Mouse (Mus musculus) frontal cortex, postnatal 14 days (tissue): ENCODE measurements around the gene Nxnl1.

Experiments used
- DNase-seq, 2 experiments: peaks; one replicate each; pipeline ENCODE4 v3.0.0; 2022; ENCODE audit warnings: low spot score in 2 of 2

Gene Nxnl1

GRCm38 (mm10) chr8:71580201-71580600 lies 13.8 kb upstream of the Nxnl1 start:
- DNase-seq: peak in 1 of 2 experiments; percentile 8

- peak in 1 of 2 experiments; percentile 7 for DNase-seq
These were observed 13.1 kb upstream of the Nxnl1 start for GRCm38 (mm10) chr8:71579476-71579875.

- DNase-seq: no peak
These were observed 12.6 kb upstream of the Nxnl1 start for GRCm38 (mm10) chr8:71579009-71579408.

DNA sequence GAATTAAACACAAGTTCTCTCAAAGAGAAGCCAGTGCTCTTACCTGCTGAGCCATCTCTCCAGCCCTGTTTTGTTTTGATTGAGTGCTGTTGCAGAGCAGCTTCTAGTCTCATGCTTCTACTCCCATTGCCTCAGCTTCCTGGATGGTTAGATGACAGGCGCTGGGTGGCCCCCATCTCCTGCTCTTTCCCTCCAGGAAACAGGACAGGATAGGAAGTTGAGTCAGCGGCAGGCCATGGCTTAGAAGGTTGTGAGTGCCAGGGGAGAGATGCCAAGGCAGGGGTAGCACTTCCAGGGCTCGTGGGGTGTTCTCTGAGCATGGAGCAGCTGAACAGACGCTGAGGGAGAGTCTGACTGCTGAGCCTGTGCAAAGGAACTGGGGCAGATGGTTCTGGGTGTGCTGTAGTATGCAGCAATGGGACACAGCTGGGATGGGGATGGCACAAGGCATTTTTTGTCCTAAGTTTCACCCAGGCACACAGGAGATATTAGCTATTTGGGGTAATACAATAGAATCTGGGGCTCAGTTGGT lies 11.5 kb upstream of the Nxnl1 start:
- no peak for DNase-seq

DNA sequence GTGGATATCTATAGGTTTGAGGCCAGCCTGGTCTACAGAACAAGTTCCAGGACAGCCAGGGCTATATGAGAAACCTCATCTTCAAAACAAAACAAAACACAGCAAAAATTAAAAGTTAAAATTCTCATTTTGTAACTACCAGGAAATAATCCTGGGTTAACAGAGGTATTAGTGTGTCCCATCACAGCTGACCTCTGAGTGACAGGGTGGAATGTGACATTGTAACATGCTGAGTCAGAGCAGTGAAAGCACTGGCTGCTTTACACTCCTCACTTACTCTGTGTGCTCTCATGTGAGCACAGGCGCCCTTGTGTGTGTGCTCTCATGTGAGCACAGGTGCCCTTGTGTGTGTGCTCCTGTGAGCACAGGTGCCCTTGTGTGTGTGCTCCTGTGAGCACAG lies 8.6 kb upstream of the Nxnl1 start:
- DNase-seq: no peak

- DNase-seq: no peak
These were observed 8.0 kb upstream of the Nxnl1 start for GRCm38 (mm10) chr8:71574426-71574825.

DNA sequence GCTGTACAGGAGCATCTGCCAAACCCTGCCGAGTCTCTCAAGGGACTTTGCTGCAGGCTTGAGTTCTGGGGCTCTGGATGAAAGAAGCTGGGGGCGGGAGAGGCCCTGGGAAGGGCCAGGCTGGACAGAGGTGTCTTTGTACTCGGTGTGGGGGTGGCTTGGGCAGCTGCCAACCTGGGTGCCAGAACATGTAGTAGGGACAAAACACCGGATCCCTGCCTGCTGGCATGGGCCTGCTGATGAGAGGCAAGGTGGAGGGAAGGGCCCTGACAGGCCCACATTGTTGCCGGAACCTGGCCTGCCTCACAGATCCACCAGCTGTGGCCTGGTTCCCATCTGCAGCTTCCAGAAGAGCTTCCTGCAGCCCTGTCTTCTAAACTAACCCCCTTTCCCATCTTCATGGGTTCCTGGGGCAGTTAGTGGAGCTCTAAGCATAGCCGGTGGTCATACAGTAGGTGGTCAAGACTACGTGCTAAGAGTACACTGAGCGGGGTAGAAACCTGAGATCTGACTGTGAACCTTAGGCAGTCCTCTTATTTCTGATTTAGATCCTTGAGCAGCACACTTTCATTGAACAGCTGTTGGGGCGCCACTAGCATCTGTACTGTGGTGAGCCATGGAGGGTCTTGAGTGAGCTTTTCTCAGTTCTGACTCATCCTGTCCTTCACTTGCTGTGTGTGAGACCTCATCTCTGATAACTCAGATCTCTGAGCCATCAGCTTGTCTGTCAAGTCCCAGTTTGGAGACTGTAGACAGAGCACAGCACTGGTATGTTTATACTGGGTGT lies 6.6 kb upstream of the Nxnl1 start:
- peak; percentile 68 to 86 for DNase-seq

- no peak for DNase-seq
These were observed 5.7 kb upstream of the Nxnl1 start for GRCm38 (mm10) chr8:71572077-71572476.

- DNase-seq: peak; percentile 96
These were observed 4.0 kb upstream of the Nxnl1 start for GRCm38 (mm10) chr8:71570291-71570954.

DNA sequence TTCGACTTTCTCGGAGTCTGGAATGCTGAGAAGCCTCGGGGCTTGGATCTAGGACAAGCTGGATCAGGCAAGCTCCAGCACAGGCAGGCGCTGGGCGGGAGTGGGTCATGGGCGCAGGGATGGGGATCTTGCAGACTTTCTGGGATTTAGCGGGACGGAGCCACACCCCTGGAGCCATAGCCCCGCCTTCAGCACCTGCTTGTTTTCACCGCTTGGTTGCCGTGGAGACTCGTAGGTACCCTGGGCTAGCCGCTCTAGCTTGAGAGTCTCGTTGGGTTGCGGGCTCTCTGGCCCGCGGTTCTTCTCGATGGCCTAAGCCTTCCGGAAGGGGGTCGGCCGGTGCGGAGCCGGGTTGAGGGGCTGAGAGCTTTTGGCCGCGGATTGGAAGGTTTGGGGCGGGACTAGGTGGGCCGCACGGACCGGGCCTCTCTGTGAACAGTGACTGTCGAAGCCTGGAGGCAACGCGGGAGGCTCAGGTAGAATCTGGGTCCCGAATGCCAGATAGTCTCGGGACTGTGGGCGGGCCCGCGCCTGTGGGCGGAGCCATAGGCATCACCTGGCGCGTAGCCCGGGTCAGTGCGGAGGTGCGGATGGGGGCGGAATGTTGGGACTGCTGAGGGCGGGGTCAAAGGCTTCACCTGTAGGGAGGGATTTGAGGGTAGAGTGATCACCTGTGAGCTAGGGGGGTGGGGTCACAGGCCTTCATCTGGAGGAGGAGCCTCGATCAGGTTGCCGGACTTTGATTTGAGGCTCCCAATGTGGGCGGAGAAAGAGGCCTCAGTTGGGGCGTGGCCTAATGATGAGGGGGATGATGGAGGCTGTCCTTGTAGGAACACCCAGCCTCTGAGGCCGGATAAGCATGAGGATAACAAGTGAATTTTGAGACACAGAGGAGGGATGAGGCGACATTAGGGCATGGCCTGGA lies 3.2 kb upstream of the Nxnl1 start:
- peak; percentile 86 to 92 for DNase-seq

GRCm38 (mm10) chr8:71568941-71569340 lies 2.5 kb upstream of the Nxnl1 start:
- DNase-seq: no peak

- peak in 1 of 2 experiments; percentile 69 for DNase-seq
These were observed 2.1 kb upstream of the Nxnl1 start, which contains the start of gene Slc27a1 for GRCm38 (mm10) chr8:71568387-71568937. TSS of gene Slc27a1 (plus strand) at chr8:71568882.

GRCm38 (mm10) chr8:71567587-71567986 lies 1.2 kb upstream of the Nxnl1 start:
- DNase-seq: no peak

GRCm38 (mm10) chr8:71563992-71564391 lies 2.4 kb downstream of the Nxnl1 start:
- DNase-seq: no peak

- peak in 1 of 2 experiments; percentile 53 for DNase-seq
These were observed 3.6 kb downstream of the Nxnl1 start for GRCm38 (mm10) chr8:71562751-71563150.

- peak in 1 of 2 experiments; percentile 41 for DNase-seq
These were observed 5.0 kb downstream of the Nxnl1 start for GRCm38 (mm10) chr8:71561401-71561800.

GRCm38 (mm10) chr8:71560765-71561164 lies 5.6 kb downstream of the Nxnl1 start:
- no peak for DNase-seq

- DNase-seq: no peak
These were observed 6.3 kb downstream of the Nxnl1 start for GRCm38 (mm10) chr8:71560071-71560470.

- no peak for DNase-seq
These were observed 7.3 kb downstream of the Nxnl1 start for GRCm38 (mm10) chr8:71558958-71559690.

- no peak for DNase-seq
These were observed 8.1 kb downstream of the Nxnl1 start, which contains the start of gene Tmem221 for GRCm38 (mm10) chr8:71558071-71558957. TSS of gene Tmem221 (minus strand) at chr8:71558871.
